Mouse (Mus musculus) CH12.LX (cell line): ENCODE data around the gene Abtb2. TPM values are rescaled to one million over a fixed set of nuclear protein-coding genes. Genes with fewer than 3 reads are reported as not detected.

Experiments
- DNase-seq: peaks from one replicate; pipeline ENCODE4 v3.0.0-alpha.2; 2013; ENCODE audit errors: extremely low read depth
- H3K27ac ChIP-seq: 2 replicates; pipeline ENCODE4 v1.5.1; 2012; ENCODE audit warnings: low read depth, mild to moderate bottlenecking, control low read depth, moderate library complexity; ENCODE audit not compliant: insufficient read depth
- H3K27me3 ChIP-seq: replicated peaks from 2 replicates; pipeline ENCODE3; 2012; ENCODE audit warnings: inconsistent platforms
- H3K36me3 ChIP-seq, 2 experiments: replicated peaks in 1 of 2; 2 replicates each; pipeline versions ENCODE3 to v1.6.1; 2012; ENCODE audit warnings: inconsistent platforms in 1 of 2, low read length in 1 of 2, mild to moderate bottlenecking in 1 of 2, mixed read lengths in 1 of 2, moderate library complexity in 1 of 2; ENCODE audit not compliant: control insufficient read depth in 1 of 2, insufficient read depth in 1 of 2
- H3K4me1 ChIP-seq, 2 experiments: 2 replicates each; pipeline ENCODE4 v1.6.1; 2012; ENCODE audit warnings: inconsistent platforms in 1 of 2, moderate library complexity in 1 of 2; ENCODE audit not compliant: insufficient read depth in 2 of 2, control insufficient read depth in 1 of 2
- H3K4me2 ChIP-seq: 2 replicates; pipeline ENCODE4 v1.6.1; 2012; ENCODE audit warnings: low read depth, mild to moderate bottlenecking, control low read depth; ENCODE audit not compliant: poor library complexity, insufficient read depth, severe bottlenecking
- H3K4me3 ChIP-seq, 3 experiments: fragments of 150-350 bp in 1 of 3; sonication (generic) in 1 of 3; replicated peaks in 1 of 3; 2 replicates each; pipeline versions ENCODE3 to v1.5.1; 2011 to 2012; ENCODE audit warnings: low read depth in 2 of 3, low read length in 2 of 3, mild to moderate bottlenecking in 2 of 3, moderate library complexity in 2 of 3, control low read depth in 1 of 3, improper control_type of control experiment in 1 of 3, inconsistent platforms in 1 of 3, mixed read lengths in 1 of 3; ENCODE audit not compliant: poor library complexity in 1 of 3
- H3K79me2 ChIP-seq: replicated peaks from 2 replicates; pipeline ENCODE4 v1.6.1; 2012; ENCODE audit warnings: mild to moderate bottlenecking, moderate library complexity; ENCODE audit not compliant: control insufficient read depth, poor library complexity, insufficient read depth, severe bottlenecking; ENCODE audit errors: extremely low read depth
- H3K9ac ChIP-seq: 2 replicates; pipeline ENCODE4 v1.6.1; 2012; ENCODE audit warnings: low read depth, mild to moderate bottlenecking, control low read depth, moderate library complexity; ENCODE audit not compliant: insufficient read depth
- H3K9me3 ChIP-seq: replicated peaks from 2 replicates; pipeline ENCODE3; 2012; ENCODE audit warnings: low read length, inconsistent platforms, mixed read lengths
- CHD2 ChIP-seq: IDR thresholded peaks from 2 replicates; pipeline ENCODE4 v1.6.1; 2011; ENCODE audit warnings: low read length, improper control_type of control experiment
- CTCF ChIP-seq, 2 experiments: IDR thresholded peaks in 1 of 2; conservative IDR thresholded peaks in 1 of 2; 2 replicates each; pipeline ENCODE4 v1.5.1; 2011 to 2012; ENCODE audit warnings: low read depth in 2 of 2, low read length in 2 of 2, improper control_type of control experiment in 1 of 2, inconsistent platforms in 1 of 2, mild to moderate bottlenecking in 1 of 2, moderate library complexity in 1 of 2
- ELF1 ChIP-seq: IDR thresholded peaks from 2 replicates; pipeline ENCODE4 v1.6.1; 2014; ENCODE audit warnings: low read depth, mild to moderate bottlenecking, inconsistent platforms, low read length, improper control_type of control experiment
- EP300 ChIP-seq: IDR thresholded peaks from 2 replicates; pipeline ENCODE4 v1.6.1; 2011; ENCODE audit warnings: low read length, improper control_type of control experiment
- MYC ChIP-seq: IDR thresholded peaks from 2 replicates; pipeline ENCODE4 v1.6.1; 2011; ENCODE audit warnings: low read depth, mild to moderate bottlenecking, improper control_type of control experiment, low read length
- PAX5 ChIP-seq: IDR thresholded peaks from 2 replicates; pipeline ENCODE4 v1.6.1; 2012; ENCODE audit warnings: low read length, inconsistent platforms, mixed read lengths
- RAD21 ChIP-seq: IDR thresholded peaks from 2 replicates; pipeline ENCODE4 v1.6.1; 2011; ENCODE audit warnings: low read depth, mild to moderate bottlenecking, low read length, improper control_type of control experiment, moderate library complexity
- RCOR1 ChIP-seq: conservative IDR thresholded peaks from 2 replicates; pipeline ENCODE4 v1.6.1; 2012; ENCODE audit warnings: low read depth, mild to moderate bottlenecking, inconsistent platforms, low read length, improper control_type of control experiment
- SIN3A ChIP-seq: IDR thresholded peaks from 2 replicates; pipeline ENCODE4 v1.6.1; 2012; ENCODE audit warnings: low read length, improper control_type of control experiment, inconsistent platforms
- SMC3 ChIP-seq: IDR thresholded peaks from 2 replicates; pipeline ENCODE4 v1.6.1; 2011; ENCODE audit warnings: low read depth, low read length, improper control_type of control experiment
- USF2 ChIP-seq: conservative IDR thresholded peaks from 2 replicates; pipeline ENCODE4 v1.6.1; 2011; ENCODE audit warnings: low read depth, low read length, improper control_type of control experiment
- dilution Hi-C: fragments of 300-500 bp; cut with MboI; formaldehyde crosslinking; loops from 2 replicates; pipeline ENCODE4 v1.14.3; 2020; ENCODE audit warnings: low sequenced_read_pairs; ENCODE audit not compliant: extremely low pct_unique_long_range_greater_than_20kb, extremely low pct_ligation_motif_present
- in situ Hi-C: fragments of 300-500 bp; cut with MboI; formaldehyde crosslinking; loops from 3 replicates; pipeline ENCODE4 v1.14.3; 2019; ENCODE audit warnings: low sequenced_read_pairs, low pct_ligation_motif_present, low pct_unique_long_range_greater_than_20kb, mixed read lengths
- polyA plus RNA-seq: library from polyadenylated mRNA; unstranded; fragments of >175 nt; gene quantifications from 2 replicates; pipeline ENCODE4 v1.2.1, GENCODE M21; 2012; ENCODE audit warnings: low read depth; ENCODE audit not compliant: insufficient read length
- total RNA-seq, 2 experiments: library from RNA; depleted of rRNA; stranded (reverse); fragments of 300-350 nt in 1 of 2; fragments of >200 nt in 1 of 2; gene quantifications; 2 replicates each; pipeline ENCODE4 v1.2.3; 2012 to 2014

The Abtb2 gene
- total and polyA plus RNA-seq, 3 experiments, result 2.9 to 7.7 (median 3.8) TPM

DNA sequence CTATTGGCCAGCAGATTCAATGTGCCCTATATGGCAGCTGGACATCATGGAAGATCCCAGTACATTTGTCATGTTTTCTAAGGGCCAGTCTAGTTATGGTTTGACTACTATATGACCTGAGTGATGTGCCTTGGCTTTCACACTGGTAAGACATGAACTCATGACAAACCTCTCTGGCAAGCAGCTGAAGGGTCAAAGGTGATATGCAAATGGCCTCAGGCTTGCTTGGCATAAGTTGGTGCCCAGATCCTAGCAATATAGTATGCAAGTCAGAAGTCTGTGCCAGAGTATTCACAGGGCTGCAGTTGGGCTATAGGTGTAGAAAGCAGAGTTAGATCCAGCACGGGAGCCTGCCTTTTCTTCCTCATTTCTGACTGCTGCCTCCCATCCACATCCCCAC lies 125.2 kb downstream of the Abtb2 start:
- H3K9me3 ChIP-seq, result no peaks in the 10 kb centered on the region
- H3K27me3 ChIP-seq, result no peaks in the 10 kb centered on the region
- in situ Hi-C loops, result loop anchor here (5.0 kb wide), 1 partner anchor 124 kb away; the partner anchor contains the start of gene Abtb2
- H3K27ac ChIP-seq, result no peak overlapping the region
- H3K4me3 ChIP-seq, result no peak overlapping the region
- peaks cover 0 to 41% of the 10 kb centered on the region in 2 experiments; a peak in 2 of 4 replicates for H3K4me1 ChIP-seq
- dilution Hi-C loops, result no loop called here
- H3K4me2 ChIP-seq, result no peak overlapping the region
- no peak overlapping the region for H3K9ac ChIP-seq
- no peaks in the 10 kb centered on the region for H3K79me2 ChIP-seq
- no peak for DNase-seq
- peaks cover 0 to 11% of the 10 kb centered on the region in 2 experiments for H3K36me3 ChIP-seq
- TF ChIP-seq MYC (no peak), EP300 (no peak), ELF1 (no peak), SIN3A (no peak)

DNA sequence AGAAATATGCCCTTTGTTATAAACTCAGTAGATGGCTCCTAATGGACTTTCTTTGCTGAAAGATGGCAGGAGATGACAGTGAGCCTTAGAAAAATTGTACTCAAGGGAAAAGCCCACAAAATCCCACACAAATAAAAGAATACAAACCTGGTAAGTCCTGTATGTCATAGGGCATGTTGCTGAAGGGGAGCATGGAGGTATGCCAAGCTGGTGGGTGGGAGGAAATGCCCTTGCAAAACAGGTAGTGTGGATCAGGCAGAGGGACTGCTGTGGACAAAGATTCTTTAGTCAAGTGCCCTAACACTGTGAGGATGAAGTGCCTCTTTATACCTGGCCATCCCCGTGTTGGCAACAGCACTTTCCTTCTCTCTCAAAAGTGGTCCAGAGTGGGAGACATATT lies 126.7 kb downstream of the Abtb2 start:
- H3K4me2 ChIP-seq, result no peak overlapping the region
- no peak overlapping the region for H3K4me3 ChIP-seq
- in situ Hi-C loops, result loop anchor here (5.0 kb wide), 1 partner anchor 126 kb away; the partner anchor contains the start of gene Abtb2
- TF ChIP-seq MYC, result no peak
- no peaks in the 10 kb centered on the region for H3K79me2 ChIP-seq
- no peak for DNase-seq
- dilution Hi-C loops, result no loop called here
- H3K9ac ChIP-seq, result no peak overlapping the region
- peaks cover 0 to 9% of the 10 kb centered on the region in 2 experiments for H3K36me3 ChIP-seq
- no peaks in the 10 kb centered on the region for H3K27me3 ChIP-seq
- no peak overlapping the region for H3K27ac ChIP-seq
- no peaks in the 10 kb centered on the region for H3K9me3 ChIP-seq
- peaks cover 0 to 32% of the 10 kb centered on the region in 2 experiments; a peak in 2 of 4 replicates for H3K4me1 ChIP-seq

DNA sequence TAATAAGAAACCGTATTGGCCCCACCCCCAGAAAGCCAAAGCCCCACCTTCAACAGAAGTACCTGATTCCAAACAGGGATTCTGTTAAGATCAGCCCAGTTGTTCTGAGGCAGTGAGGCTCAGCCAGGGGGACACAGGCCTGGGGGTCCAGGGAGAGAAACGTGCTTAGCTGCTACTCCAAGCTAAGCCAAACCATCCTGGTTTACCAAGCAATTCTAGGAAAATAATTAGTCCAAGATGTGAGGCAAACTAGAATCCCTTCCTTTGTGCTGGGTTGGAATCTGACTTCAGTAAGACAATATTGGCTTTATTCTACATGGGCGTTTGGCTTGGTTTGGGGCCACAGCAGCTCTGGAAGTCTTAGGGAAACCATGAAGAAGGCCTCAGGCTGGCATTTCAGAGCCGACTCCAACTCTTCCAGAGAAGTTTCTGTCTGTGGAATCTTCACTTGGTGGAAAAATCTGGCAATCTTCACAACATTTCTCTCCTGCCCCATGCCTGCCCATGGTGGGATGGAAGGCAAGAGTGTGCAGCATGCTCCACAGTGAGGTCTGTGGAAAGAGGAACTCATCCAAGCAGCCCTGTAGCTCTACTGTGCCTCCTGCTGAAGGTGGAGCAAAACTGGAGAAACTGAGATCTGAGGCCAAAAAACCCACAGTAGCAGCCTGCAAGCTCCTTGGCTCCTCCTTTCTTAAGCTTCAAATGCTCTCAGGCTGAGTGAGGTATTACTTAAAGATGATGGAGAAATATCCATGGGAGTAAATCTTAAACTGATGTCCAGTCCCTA lies 128.9 kb downstream of the Abtb2 start:
- dilution Hi-C loops, result no loop called here
- H3K4me2 ChIP-seq, result no peak overlapping the region

More for the DNA sequence above, 128.9 kb downstream of the Abtb2 start:
- no peaks in the 10 kb centered on the region for H3K9me3 ChIP-seq
- H3K4me1 ChIP-seq, result peaks cover 0 to 32% of the 10 kb centered on the region in 2 experiments; a peak in 2 of 4 replicates
- H3K79me2 ChIP-seq, result no peaks in the 10 kb centered on the region
- DNase-seq, result peak; percentile 21
- no peak overlapping the region for H3K4me3 ChIP-seq
- no peak overlapping the region for H3K9ac ChIP-seq
- TF ChIP-seq USF2, result no peak
- TF ChIP-seq RAD21, result peak; percentile 63
- TF ChIP-seq RCOR1, result no peak
- TF ChIP-seq ELF1, result no peak
- TF ChIP-seq PAX5, result no peak
- TF ChIP-seq SMC3, result peak; percentile 80
- TF ChIP-seq CTCF (conservative IDR thresholded peaks at IDR 0.05 in 1 of 2, IDR thresholded peaks at IDR 0.05 in 1 of 2; ENCODE audit: low read depth in 2 of 2, low read length in 2 of 2), result peak in 1 of 2 experiments; percentile 59; a peak in 2 of 4 replicates
- no peak for TF ChIP-seq CHD2
- H3K27ac ChIP-seq, result no peak overlapping the region
- no peaks in the 10 kb centered on the region for H3K27me3 ChIP-seq
- H3K36me3 ChIP-seq, result peaks cover 0 to 9% of the 10 kb centered on the region in 2 experiments
- in situ Hi-C loops, result loop anchor here (5.0 kb wide), 1 partner anchor 128 kb away; the partner anchor contains the start of gene Abtb2
